Mouse (Mus musculus) neural tube, embryonic 14.5 days (tissue): ENCODE results near the gene Sbpl. TPM values are rescaled to one million over a fixed set of nuclear protein-coding genes. Genes with fewer than 3 reads are reported as not detected.
A peak's percentile ranks its signal among the peaks of the same experiment; 100 is the strongest.

ENCODE experiments used
- ATAC-seq: fragments of 200-750 bp; cut with Nextera tagmentation; 2 replicates; pipeline ENCODE4 v1.8.0; 2017; ENCODE audit warnings: low read depth, mild to moderate bottlenecking, moderate TSS enrichment, moderate library complexity
- H3K27ac ChIP-seq: fragments of 300-500 bp; sonication (generic); 2 replicates; pipeline ENCODE4 v1.5.1; 2014; ENCODE audit warnings: low read depth, mild to moderate bottlenecking, control low read depth, low read length, moderate library complexity, mixed read lengths
- H3K27me3 ChIP-seq: fragments of 300-500 bp; sonication (generic); 2 replicates; pipeline ENCODE4 v1.6.1; 2014; ENCODE audit warnings: low read length; ENCODE audit not compliant: control insufficient read depth, insufficient read depth
- H3K36me3 ChIP-seq: fragments of 300-500 bp; sonication (generic); 2 replicates; pipeline ENCODE4 v1.6.1; 2014; ENCODE audit warnings: low read length, mixed read lengths; ENCODE audit not compliant: control insufficient read depth, insufficient read depth
- H3K4me1 ChIP-seq: fragments of 300-500 bp; sonication (generic); 2 replicates; pipeline ENCODE4 v1.6.1; 2014; ENCODE audit warnings: low read length; ENCODE audit not compliant: control insufficient read depth, insufficient read depth
- H3K4me2 ChIP-seq: fragments of 300-500 bp; sonication (generic); 2 replicates; pipeline ENCODE4 v1.6.1; 2014; ENCODE audit warnings: mild to moderate bottlenecking, low read depth, low read length, control low read depth
- H3K4me3 ChIP-seq: fragments of 300-500 bp; sonication (generic); 2 replicates; pipeline ENCODE4 v1.5.1; 2014; ENCODE audit warnings: low read depth, low read length, control low read depth, mixed read lengths
- H3K9ac ChIP-seq: fragments of 300-500 bp; sonication (generic); replicated peaks from 2 replicates; pipeline ENCODE4 v1.6.1; 2014; ENCODE audit warnings: low read depth, mild to moderate bottlenecking, control low read depth, low read length, mixed read lengths
- H3K9me3 ChIP-seq: fragments of 300-500 bp; sonication (generic); 2 replicates; pipeline ENCODE4 v1.6.1; 2016; ENCODE audit warnings: low read length; ENCODE audit not compliant: control insufficient read depth
- WGBS: fragments of 180-500 bp; shearing (Covaris S2); extraction: QIAGEN DNeasy Blood & Tissue Kit; methylation state at CpG from one replicate; pipeline ENCODE4 v1.1.7; 2014; 5-methylcytosine and 5-hydroxymethylcytosine counted together
- polyA plus RNA-seq: library from polyadenylated mRNA; unstranded; fragments of >200 nt; fragmentation: Nextera tagmentation; extraction: Ambion mirVana; gene quantifications from 2 replicates; pipeline ENCODE4 v1.2.1, GENCODE M21; 2014

Sbpl gene
- polyA plus RNA-seq, 1 experiment from 2014 or later: not detected

DNA sequence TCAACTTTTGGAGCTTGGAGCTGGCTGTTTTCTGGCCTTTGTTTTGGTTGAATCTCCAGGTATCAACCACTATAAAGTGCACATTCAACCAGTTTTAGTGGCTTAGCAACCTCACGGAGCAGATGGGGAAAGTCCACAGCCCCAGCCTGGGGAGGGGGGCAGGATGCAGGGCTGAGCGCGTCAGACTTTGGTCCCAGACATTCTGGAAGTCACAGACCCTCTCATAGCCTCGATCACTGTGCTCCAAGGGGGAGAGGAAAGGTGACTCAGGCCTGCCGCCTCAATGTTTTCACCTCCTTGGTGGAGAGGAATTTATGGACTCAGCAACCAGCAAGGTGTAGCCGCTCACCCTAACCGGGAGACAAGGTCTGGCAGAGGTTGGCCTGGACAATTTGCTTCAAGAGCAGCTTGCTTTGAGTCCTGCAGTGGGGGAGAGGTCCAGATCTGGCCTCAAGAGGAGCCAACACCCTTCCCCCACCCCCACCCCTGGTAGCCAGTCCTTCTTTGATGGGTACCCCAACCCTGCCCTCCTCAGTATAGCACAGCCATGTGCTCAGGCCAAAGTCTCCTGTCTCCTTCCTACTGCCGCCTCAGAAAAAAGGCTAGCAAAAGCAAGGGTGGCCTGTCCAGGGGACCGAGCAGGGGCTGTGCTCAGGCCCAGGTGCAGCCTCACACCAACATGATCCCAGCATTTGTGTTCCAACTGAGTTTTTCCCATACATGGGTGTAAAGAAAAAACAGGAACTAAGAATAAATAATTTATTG is 37.9 kb upstream of the Sbpl start:
- H3K27me3 ChIP-seq: no peaks in the 10 kb centered on the region
- H3K4me2 ChIP-seq: peak overlapping the region; percentile 55; the same call in 1 of the 2 replicates
- H3K9ac ChIP-seq: no peak overlapping the region
- no peaks in the 10 kb centered on the region for H3K36me3 ChIP-seq
- no peak overlapping the region for H3K27ac ChIP-seq
- 70% methylated on average over 9 of the region's 9 CpGs for WGBS
- H3K4me3 ChIP-seq: peak overlapping the region; percentile 12; the same call in 1 of the 2 replicates
- ATAC-seq: peak; percentile 52
- peaks cover 4% of the 10 kb centered on the region; the same call in 1 of the 2 replicates for H3K4me1 ChIP-seq
- H3K9me3 ChIP-seq: no peaks in the 10 kb centered on the region

DNA sequence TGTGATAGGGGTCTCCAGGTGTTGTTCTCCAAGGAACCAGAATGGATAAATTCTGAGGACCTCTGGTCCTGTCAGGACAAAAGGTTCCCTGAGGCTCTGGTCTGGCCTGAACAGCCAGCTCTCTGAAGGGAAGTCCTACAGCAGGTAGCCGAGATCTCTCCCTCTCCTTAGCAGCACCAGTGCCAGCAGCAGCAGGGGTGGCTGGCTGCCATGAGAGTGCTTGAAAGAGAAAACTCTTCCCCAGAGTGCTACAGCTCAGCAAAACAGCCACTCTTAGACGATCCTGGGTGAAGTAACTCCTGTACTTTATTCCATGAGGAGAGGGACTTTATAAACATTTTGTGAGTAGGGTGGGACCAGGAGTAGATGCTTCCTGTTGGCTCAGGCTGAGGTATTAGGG is 34.7 kb upstream of the Sbpl start:
- Histone ChIP-seq H3K9me3 (no peaks in the 10 kb centered on the region), H3K36me3 (no peaks in the 10 kb centered on the region), H3K9ac (no peak overlapping the region), H3K27me3 (no peaks in the 10 kb centered on the region), H3K27ac (no peak overlapping the region), H3K4me2 (no peak overlapping the region), H3K4me1 (peaks cover 4% of the 10 kb centered on the region; the same call in 1 of the 2 replicates), H3K4me3 (no peak overlapping the region)
- 63% methylated on average over 2 of the region's 2 CpGs for WGBS
- ATAC-seq: no peak

DNA sequence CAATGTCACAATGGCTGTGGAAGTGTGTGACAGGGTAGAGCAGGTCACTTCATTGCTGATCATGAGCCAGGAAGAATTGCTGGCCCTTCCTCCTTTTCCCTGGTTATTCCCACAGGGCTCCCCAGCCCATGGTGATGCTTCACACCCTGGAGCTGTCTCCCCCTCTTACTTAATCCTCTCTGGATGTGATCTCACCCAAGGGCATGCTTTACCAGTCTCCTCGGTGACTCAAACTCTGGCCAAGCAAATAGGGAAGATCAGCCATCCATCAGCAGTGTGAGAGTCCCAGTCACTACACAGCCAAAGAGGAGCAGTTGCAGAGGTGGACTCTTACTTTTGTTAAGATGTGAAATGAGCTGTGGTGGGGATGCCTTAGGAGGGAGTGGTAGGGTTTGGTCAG is 29.9 kb upstream of the Sbpl start:
- 84% methylated on average over 1 of the region's 1 CpGs for WGBS
- no peak for ATAC-seq
- no peak overlapping the region for H3K4me3 ChIP-seq
- H3K9me3 ChIP-seq: no peaks in the 10 kb centered on the region
- H3K4me1 ChIP-seq: no peaks in the 10 kb centered on the region
- H3K4me2 ChIP-seq: no peak overlapping the region
- H3K27me3 ChIP-seq: no peaks in the 10 kb centered on the region
- H3K36me3 ChIP-seq: no peaks in the 10 kb centered on the region
- no peak overlapping the region for H3K27ac ChIP-seq
- H3K9ac ChIP-seq: no peak overlapping the region

DNA sequence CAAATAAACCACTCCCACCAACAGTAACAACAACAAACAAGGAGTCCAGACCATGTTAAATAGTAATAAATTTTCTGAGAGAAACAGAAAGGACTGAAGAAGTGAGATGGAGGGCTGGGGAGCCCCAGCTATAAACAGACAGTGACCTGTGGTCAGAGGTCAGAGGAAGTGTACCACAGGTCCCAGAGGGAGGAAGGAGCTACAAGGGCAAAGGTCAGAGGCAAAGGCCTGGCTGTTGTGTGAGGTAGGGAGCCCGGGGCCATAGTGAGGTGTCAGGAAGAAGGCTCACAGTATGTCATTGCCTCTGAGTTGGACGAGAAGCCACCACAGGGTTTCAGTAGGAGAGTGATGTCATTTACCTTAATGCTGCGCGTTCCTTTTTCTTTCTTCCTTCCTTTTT is 27.8 kb upstream of the Sbpl start:
- Histone ChIP-seq H3K4me3 (no peak overlapping the region), H3K4me1 (no peaks in the 10 kb centered on the region), H3K9ac (no peak overlapping the region), H3K9me3 (no peaks in the 10 kb centered on the region), H3K36me3 (no peaks in the 10 kb centered on the region), H3K27ac (no peak overlapping the region), H3K27me3 (no peaks in the 10 kb centered on the region), H3K4me2 (no peak overlapping the region)
- ATAC-seq: no peak
- WGBS: 62% methylated on average over 4 of the region's 4 CpGs

DNA sequence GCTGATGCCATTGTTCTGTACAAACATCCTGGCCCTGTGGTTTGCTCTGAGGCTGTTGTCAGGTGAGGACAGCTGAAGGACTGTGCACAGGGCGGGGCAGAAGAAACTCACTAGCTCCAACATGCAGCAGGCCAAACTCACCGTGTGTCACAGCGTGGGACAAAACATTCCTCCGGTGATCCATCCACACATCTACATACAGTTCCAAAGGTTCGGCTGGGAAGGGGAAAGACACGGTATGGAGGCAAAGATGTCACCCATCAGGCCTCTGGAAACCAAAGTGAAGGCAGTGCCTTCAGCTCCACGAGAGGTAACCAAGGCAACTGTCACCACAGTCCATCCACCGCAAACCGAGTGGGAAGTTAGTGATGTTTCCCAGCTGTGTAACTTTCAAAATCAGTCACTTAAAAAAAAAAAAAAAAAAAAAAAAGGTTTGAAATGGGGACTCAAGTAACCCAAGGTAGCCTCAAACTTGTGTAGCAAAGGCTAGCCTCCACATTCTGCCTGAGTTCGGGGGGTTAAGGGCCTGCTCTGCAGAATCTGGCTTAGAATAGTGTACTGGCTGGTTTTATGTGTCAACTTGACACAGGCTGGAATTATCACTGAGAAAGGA is 25.3 kb upstream of the Sbpl start, which contains the start of gene Prss30:
Prss30 (minus strand) TSS at position 270 of the 613 bp plus-strand sequence.
- no peak within 1 kb of the TSS for H3K4me3 ChIP-seq
- ATAC-seq: no peak
- H3K4me1 ChIP-seq: no peaks in the 10 kb centered on the region
- 85% methylated on average over 10 of the region's 10 CpGs for WGBS
- H3K36me3 ChIP-seq: no peaks in the 10 kb centered on the region
- H3K4me2 ChIP-seq: no peak within 1 kb of the TSS
- H3K27ac ChIP-seq: no peak within 1 kb of the TSS
- H3K27me3 ChIP-seq: no peaks in the 10 kb centered on the region
- H3K9ac ChIP-seq: no peak within 1 kb of the TSS
- no peaks in the 10 kb centered on the region for H3K9me3 ChIP-seq

DNA sequence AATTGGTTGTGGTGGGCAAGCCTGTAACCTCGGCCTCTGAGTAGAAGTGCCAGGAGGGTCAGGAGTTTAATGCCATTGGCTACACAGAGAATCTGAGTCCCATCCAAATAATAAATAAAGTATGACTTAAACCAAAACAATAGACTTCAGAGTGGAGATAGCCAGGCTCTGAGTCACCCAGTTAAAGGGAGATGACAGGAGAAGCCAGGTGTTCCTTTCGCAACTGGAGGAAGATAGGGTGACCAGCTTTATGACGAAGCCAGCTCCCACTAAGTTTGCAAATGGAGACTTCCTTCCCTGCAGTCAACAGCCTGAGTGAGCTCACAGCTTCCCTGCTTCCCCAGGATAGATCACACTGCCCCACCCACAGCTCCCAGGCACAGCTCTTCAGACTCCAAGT is 24.4 kb upstream of the Sbpl start:
- ATAC-seq: no peak

DNA sequence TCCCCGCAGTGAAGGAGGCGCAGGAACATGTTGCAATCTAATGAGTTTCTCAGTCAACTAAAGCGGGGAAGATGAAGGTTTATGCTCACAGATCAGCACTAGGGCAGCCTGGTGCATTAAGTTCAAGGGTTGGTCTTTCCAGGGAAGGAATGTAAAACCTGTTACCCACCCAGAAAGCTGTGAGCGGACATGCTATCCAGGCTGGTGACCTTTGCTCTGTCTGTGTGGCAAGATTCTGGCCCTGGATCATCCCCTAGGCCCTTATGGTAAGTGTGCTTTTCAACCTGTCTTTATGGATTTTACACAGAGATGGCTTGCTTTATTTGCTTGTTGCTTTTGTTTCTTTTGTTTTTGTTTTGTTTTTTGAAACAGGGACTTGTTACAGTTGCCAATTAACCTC is 21.6 kb upstream of the Sbpl start:
- no peak overlapping the region for H3K4me3 ChIP-seq
- ATAC-seq: no peak
- no peak overlapping the region for H3K4me2 ChIP-seq
- 91% methylated on average over 4 of the region's 4 CpGs for WGBS
- no peaks in the 10 kb centered on the region for H3K4me1 ChIP-seq
- H3K9ac ChIP-seq: no peak overlapping the region
- H3K36me3 ChIP-seq: no peaks in the 10 kb centered on the region
- no peaks in the 10 kb centered on the region for H3K9me3 ChIP-seq
- no peak overlapping the region for H3K27ac ChIP-seq
- H3K27me3 ChIP-seq: no peaks in the 10 kb centered on the region

More for the DNA sequence above, 24.4 kb upstream of the Sbpl start:
- no peaks in the 10 kb centered on the region for H3K36me3 ChIP-seq
- H3K27ac ChIP-seq: no peak overlapping the region
- H3K4me3 ChIP-seq: no peak overlapping the region
- 73% methylated on average over 3 of the region's 3 CpGs for WGBS
- no peak overlapping the region for H3K9ac ChIP-seq
- no peaks in the 10 kb centered on the region for H3K27me3 ChIP-seq
- H3K4me1 ChIP-seq: no peaks in the 10 kb centered on the region
- no peak overlapping the region for H3K4me2 ChIP-seq
- H3K9me3 ChIP-seq: no peaks in the 10 kb centered on the region

DNA sequence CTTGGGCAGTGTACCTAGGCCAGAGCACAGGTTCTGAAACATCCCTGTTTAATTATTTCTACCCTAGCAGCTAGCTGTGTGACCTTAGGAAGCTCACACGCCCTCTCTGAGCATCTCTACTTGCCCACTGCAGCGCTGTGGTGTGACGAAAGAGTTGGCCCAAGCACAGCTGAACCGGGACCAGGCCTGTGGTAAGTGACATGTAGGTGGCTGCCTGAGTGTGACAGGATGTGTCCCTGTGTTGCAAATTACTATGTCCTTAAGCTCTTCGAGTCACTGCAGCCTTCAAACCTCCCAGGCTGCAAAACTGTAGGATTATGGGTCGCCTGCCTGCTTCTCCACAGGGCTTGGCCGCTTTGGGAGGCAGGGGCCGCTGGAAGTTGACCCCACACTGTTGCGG is 16.2 kb upstream of the Sbpl start:
- H3K4me3 ChIP-seq: no peak overlapping the region
- no peaks in the 10 kb centered on the region for H3K4me1 ChIP-seq
- H3K9ac ChIP-seq: no peak overlapping the region
- no peak for ATAC-seq
- H3K27ac ChIP-seq: no peak overlapping the region
- H3K4me2 ChIP-seq: no peak overlapping the region
- 89% methylated on average over 9 of the region's 9 CpGs for WGBS
- H3K9me3 ChIP-seq: no peaks in the 10 kb centered on the region
- no peaks in the 10 kb centered on the region for H3K36me3 ChIP-seq
- no peaks in the 10 kb centered on the region for H3K27me3 ChIP-seq

DNA sequence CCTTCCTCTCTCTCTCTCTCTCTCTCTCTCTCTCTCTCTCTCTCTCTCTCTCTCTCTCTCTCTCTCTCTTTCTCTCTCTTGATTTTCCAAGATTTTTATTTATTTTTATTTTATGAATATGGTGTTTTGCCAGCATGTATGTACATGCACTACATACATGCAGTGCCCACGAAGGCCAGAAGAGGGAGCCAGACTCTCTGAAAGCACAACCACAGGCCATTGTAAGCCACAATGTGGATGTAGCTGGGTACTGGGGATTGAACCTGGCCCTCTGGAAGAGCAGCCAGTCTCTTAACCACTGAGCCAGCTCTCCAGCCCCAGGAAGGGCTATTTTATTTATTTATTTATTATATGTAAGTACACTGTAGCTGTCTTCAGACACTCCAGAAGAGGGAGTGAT is 14.2 kb upstream of the Sbpl start:
- no peaks in the 10 kb centered on the region for H3K4me1 ChIP-seq
- no peaks in the 10 kb centered on the region for H3K27me3 ChIP-seq
- no peak overlapping the region for H3K27ac ChIP-seq
- no peaks in the 10 kb centered on the region for H3K9me3 ChIP-seq
- ATAC-seq: no peak
- no peak overlapping the region for H3K9ac ChIP-seq
- 4% methylated on average over 1 of the region's 1 CpGs for WGBS
- H3K36me3 ChIP-seq: no peaks in the 10 kb centered on the region
- H3K4me2 ChIP-seq: no peak overlapping the region
- no peak overlapping the region for H3K4me3 ChIP-seq
